Mouse (Mus musculus) intestine, postnatal 0 days (tissue): ENCODE measurements around the gene Nhej1. TPM values are rescaled to one million over a fixed set of nuclear protein-coding genes. Genes with fewer than 3 reads are reported as not detected.

Experiments used
- ATAC-seq: fragments of 200-750 bp; cut with Nextera tagmentation; 2 replicates; pipeline ENCODE4 v1.8.0; 2017; ENCODE audit warnings: mild to moderate bottlenecking, moderate TSS enrichment, moderate library complexity
- H3K27ac ChIP-seq: fragments of 300-500 bp; sonication (generic); 2 replicates; pipeline ENCODE4 v1.5.1; 2014; ENCODE audit warnings: mild to moderate bottlenecking, low read depth, low read length, moderate library complexity
- H3K27me3 ChIP-seq: fragments of 300-500 bp; sonication (generic); replicated peaks from 2 replicates; pipeline ENCODE4 v1.6.1; 2014; ENCODE audit warnings: low read length, mixed read lengths; ENCODE audit not compliant: control insufficient read depth, insufficient read depth
- H3K36me3 ChIP-seq: fragments of 300-500 bp; sonication (generic); 2 replicates; pipeline ENCODE4 v1.6.1; 2014; ENCODE audit warnings: mild to moderate bottlenecking, moderate library complexity; ENCODE audit not compliant: control insufficient read depth, insufficient read depth
- H3K4me1 ChIP-seq: fragments of 300-500 bp; sonication (generic); replicated peaks from 2 replicates; pipeline ENCODE4 v1.6.1; 2014; ENCODE audit warnings: antibody characterized with exemption, low read length, mixed read lengths; ENCODE audit not compliant: control insufficient read depth, insufficient read depth
- H3K4me2 ChIP-seq: fragments of 300-500 bp; sonication (generic); replicated peaks from 2 replicates; pipeline ENCODE4 v1.6.1; 2014; ENCODE audit warnings: low read depth, mild to moderate bottlenecking, moderate library complexity
- H3K4me3 ChIP-seq: fragments of 300-500 bp; sonication (generic); 2 replicates; pipeline ENCODE4 v1.5.1; 2014; ENCODE audit warnings: low read depth, low read length
- H3K9ac ChIP-seq: fragments of 300-500 bp; sonication (generic); 2 replicates; pipeline ENCODE4 v1.6.1; 2014; ENCODE audit warnings: mild to moderate bottlenecking, low read depth, low read length
- H3K9me3 ChIP-seq: fragments of 300-500 bp; sonication (generic); 2 replicates; pipeline ENCODE4 v1.6.1; 2016; ENCODE audit warnings: mixed run types; ENCODE audit not compliant: control insufficient read depth
- CTCF ChIP-seq: sonication (generic); IDR thresholded peaks from 2 replicates; pipeline ENCODE4 v1.5.1; 2016; ENCODE audit warnings: low read depth, mild to moderate bottlenecking, control low read depth, antibody characterized with exemption, moderate library complexity
- WGBS: fragments of 180-500 bp; shearing (Covaris S2); extraction: QIAGEN DNeasy Blood & Tissue Kit; methylation state at CpG from one replicate; pipeline ENCODE4 v1.1.7; 2014; 5-methylcytosine and 5-hydroxymethylcytosine counted together
- polyA plus RNA-seq: library from polyadenylated mRNA; unstranded; fragments of >200 nt; fragmentation: Nextera tagmentation; extraction: Ambion mirVana; gene quantifications from 2 replicates; pipeline ENCODE4 v1.2.1, GENCODE M21; 2015

Nhej1 gene
- polyA plus RNA-seq, 1 experiment from 2014 or later: 5.0 TPM

GRCm38 (mm10) chr1:75040429-75040828 is 84.6 kb downstream of the Nhej1 start:
- Histone ChIP-seq H3K27me3 (no peaks in the 10 kb centered on the region), H3K4me2 (no peak overlapping the region), H3K36me3 (no peaks in the 10 kb centered on the region), H3K9me3 (no peaks in the 10 kb centered on the region), H3K27ac (no peak overlapping the region), H3K9ac (no peak overlapping the region), H3K4me3 (no peak overlapping the region), H3K4me1 (no peaks in the 10 kb centered on the region)
- ATAC-seq: no peak
- TF ChIP-seq CTCF: no peak
- 38% methylated on average over 7 of the region's 7 CpGs for WGBS

- no peak overlapping the region for H3K4me2 ChIP-seq
- H3K9me3 ChIP-seq: no peaks in the 10 kb centered on the region
- no peak for TF ChIP-seq CTCF
- no peak overlapping the region for H3K9ac ChIP-seq
- no peaks in the 10 kb centered on the region for H3K27me3 ChIP-seq
- H3K4me1 ChIP-seq: no peaks in the 10 kb centered on the region
- H3K27ac ChIP-seq: no peak overlapping the region
- 82% methylated on average over 10 of the region's 10 CpGs for WGBS
- no peak for ATAC-seq
- no peaks in the 10 kb centered on the region for H3K36me3 ChIP-seq
- no peak overlapping the region for H3K4me3 ChIP-seq
Measured at GRCm38 (mm10) chr1:75032041-75032440, 93.0 kb downstream of the Nhej1 start.

DNA sequence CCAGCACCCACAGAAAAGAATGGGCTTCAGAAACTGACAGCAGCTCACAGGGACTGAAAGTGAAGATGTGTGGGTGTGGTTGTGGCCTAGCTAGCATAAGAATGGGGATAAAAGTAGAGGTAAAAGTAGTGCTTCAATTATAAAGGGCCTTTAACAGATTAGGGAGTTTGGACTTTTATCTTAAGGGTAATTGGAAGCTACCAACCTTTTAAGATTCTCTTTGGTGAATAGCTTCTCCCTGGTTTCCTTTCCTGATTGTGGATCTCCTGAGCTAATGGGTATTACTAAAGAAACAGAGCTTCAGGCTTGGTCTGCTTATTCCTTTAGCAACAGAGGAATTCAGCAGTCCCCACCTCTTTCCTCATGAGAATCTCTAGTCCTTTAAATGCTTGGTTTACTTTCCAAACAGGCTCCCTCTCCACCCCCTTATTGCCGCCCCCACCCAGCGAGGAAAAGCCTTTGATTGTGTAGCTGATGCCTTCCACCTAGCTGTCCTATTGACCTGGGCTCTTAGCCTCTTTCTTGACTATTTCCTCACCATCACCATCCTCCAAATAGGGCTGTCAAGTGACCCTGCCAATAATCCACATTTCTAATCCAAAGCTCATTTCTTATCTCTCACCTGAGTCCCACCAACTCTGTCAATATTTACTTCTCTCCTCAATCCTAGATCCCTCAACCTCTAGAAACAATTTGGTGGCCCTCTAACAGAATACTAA is 97.8 kb downstream of the Nhej1 start:
- Histone ChIP-seq H3K27ac (no peak overlapping the region), H3K9me3 (no peaks in the 10 kb centered on the region), H3K4me3 (no peak overlapping the region), H3K4me2 (no peak overlapping the region), H3K9ac (no peak overlapping the region), H3K36me3 (no peaks in the 10 kb centered on the region), H3K27me3 (no peaks in the 10 kb centered on the region), H3K4me1 (peaks cover 5% of the 10 kb centered on the region; the same call in 1 of the 2 replicates)
- no peak for ATAC-seq
- TF ChIP-seq CTCF: no peak
- WGBS: 14% methylated on average over 2 of the region's 2 CpGs

GRCm38 (mm10) chr1:75024419-75025199 is 100.4 kb downstream of the Nhej1 start:
- WGBS: 35% methylated on average over 7 of the region's 7 CpGs
- Histone ChIP-seq H3K36me3 (no peaks in the 10 kb centered on the region), H3K9ac (no peak overlapping the region), H3K9me3 (no peaks in the 10 kb centered on the region), H3K27ac (no peak overlapping the region), H3K4me3 (no peak overlapping the region), H3K4me1 (peaks cover 5% of the 10 kb centered on the region; the same call in 1 of the 2 replicates), H3K4me2 (no peak overlapping the region), H3K27me3 (no peaks in the 10 kb centered on the region)
- no peak for TF ChIP-seq CTCF
- peak; percentile 59; the same call in 1 of the 2 replicates for ATAC-seq

DNA sequence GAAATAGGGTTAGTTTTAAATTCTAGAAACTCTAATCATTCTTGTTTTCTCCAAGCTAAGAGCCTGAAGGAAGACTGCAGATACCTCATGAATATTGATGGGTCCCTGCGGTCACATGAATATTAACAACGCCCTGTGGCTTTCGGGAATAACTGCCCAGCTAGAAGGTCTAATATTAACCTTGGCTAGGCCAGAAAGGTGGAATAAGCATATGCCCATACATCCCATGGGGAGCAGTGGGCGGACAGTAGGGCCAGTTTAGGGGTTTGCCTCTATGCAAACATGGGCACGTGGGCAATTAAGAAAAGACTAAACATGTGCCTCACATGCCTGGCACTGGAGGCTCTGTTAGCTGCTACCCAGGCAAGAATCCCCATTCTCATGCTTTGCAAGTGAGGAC is 102.8 kb downstream of the Nhej1 start:
- Histone ChIP-seq H3K27ac (no peak overlapping the region), H3K4me2 (no peak overlapping the region), H3K9ac (no peak overlapping the region), H3K36me3 (no peaks in the 10 kb centered on the region), H3K4me3 (no peak overlapping the region), H3K27me3 (no peaks in the 10 kb centered on the region), H3K9me3 (no peaks in the 10 kb centered on the region), H3K4me1 (peaks cover 5% of the 10 kb centered on the region; the same call in 1 of the 2 replicates)
- no peak for ATAC-seq
- WGBS: 64% methylated on average over 5 of the region's 5 CpGs
- TF ChIP-seq CTCF: no peak

DNA sequence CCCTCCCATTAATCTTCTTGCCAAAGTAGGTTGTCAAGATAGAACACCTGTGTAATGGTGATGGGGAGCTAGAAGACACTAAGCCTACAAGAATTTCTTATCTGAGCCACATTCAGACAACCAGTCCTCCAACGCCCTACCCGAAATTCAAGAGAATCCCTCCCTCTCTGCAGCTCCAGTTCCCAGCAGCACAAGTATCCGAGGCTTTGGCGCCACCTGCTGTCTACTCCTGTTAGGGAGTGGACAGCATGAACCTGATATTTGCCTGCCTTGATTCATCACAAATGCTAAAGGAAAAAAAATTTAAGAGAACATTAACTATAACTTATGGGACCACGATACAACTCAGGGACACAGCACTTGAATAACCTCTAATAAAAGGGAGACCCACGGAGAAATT is 108.2 kb downstream of the Nhej1 start:
- WGBS: 3% methylated on average over 6 of the region's 6 CpGs
- Histone ChIP-seq H3K27ac (no peak overlapping the region), H3K36me3 (no peaks in the 10 kb centered on the region), H3K27me3 (no peaks in the 10 kb centered on the region), H3K9ac (no peak overlapping the region), H3K9me3 (no peaks in the 10 kb centered on the region), H3K4me2 (no peak overlapping the region), H3K4me1 (no peaks in the 10 kb centered on the region; the same call in 1 of the 2 replicates), H3K4me3 (no peak overlapping the region)
- peak; percentile 94 for TF ChIP-seq CTCF
- peak; percentile 64; the same call in 1 of the 2 replicates for ATAC-seq
